Mouse (Mus musculus): ENCODE data around the gene Slc39a11. TPM values are rescaled to one million over a fixed set of nuclear protein-coding genes. Genes with fewer than 3 reads are reported as not detected.

Gene Slc39a11
- polyA plus RNA-seq, 1 experiment: 0.08 TPM

- Histone ChIP-seq H3K4me1 (ENCODE audit: control insufficient read depth) (no peaks in the 10 kb centered on the region; the same call in 1 of the 2 replicates), H3K27me3 (ENCODE audit: control insufficient read depth) (peaks cover 40% of the 10 kb centered on the region), H3K36me3 (ENCODE audit: control insufficient read depth) (no peaks in the 10 kb centered on the region), H3K9me3 (ENCODE audit: control insufficient read depth, low read length) (no peaks in the 10 kb centered on the region), H3K4me3 (replicated peaks) (no peak overlapping the region)
- TF ChIP-seq GATA1 (IDR thresholded peaks at IDR 0.05; ENCODE audit: low read length): no peak
- no peak for TF ChIP-seq TAL1 (IDR thresholded peaks at IDR 0.05; ENCODE audit: low read length)
Observed at GRCm38 (mm10) chr11:113617132-113617911, 32.6 kb downstream of the Slc39a11 start.

GRCm38 (mm10) chr11:113614476-113614875 is 35.4 kb downstream of the Slc39a11 start:
- H3K4me1 ChIP-seq (ENCODE audit: control insufficient read depth): no peaks in the 10 kb centered on the region; the same call in 1 of the 2 replicates
- no peak overlapping the region for H3K4me3 ChIP-seq (replicated peaks)
- peaks cover 19% of the 10 kb centered on the region for H3K27me3 ChIP-seq (ENCODE audit: control insufficient read depth)
- TF ChIP-seq TAL1 (IDR thresholded peaks at IDR 0.05; ENCODE audit: low read length) (no peak), GATA1 (IDR thresholded peaks at IDR 0.05; ENCODE audit: low read length) (no peak)
- no peaks in the 10 kb centered on the region for H3K9me3 ChIP-seq (ENCODE audit: control insufficient read depth, low read length)
- no peaks in the 10 kb centered on the region for H3K36me3 ChIP-seq (ENCODE audit: control insufficient read depth)

GRCm38 (mm10) chr11:113611664-113612611 is 37.9 kb downstream of the Slc39a11 start:
- Histone ChIP-seq H3K27me3 (ENCODE audit: control insufficient read depth) (no peaks in the 10 kb centered on the region), H3K4me3 (replicated peaks) (no peak overlapping the region), H3K9me3 (ENCODE audit: control insufficient read depth, low read length) (0 out of 2 replicates have a peak, but pooled peaks cover 4% of the 10 kb centered on the region), H3K4me1 (ENCODE audit: control insufficient read depth) (no peaks in the 10 kb centered on the region), H3K36me3 (ENCODE audit: control insufficient read depth) (no peaks in the 10 kb centered on the region)
- TF ChIP-seq GATA1 (IDR thresholded peaks at IDR 0.05; ENCODE audit: low read length) (no peak), TAL1 (IDR thresholded peaks at IDR 0.05; ENCODE audit: low read length) (no peak)

GRCm38 (mm10) chr11:113611112-113611646 is 38.7 kb downstream of the Slc39a11 start:
- TF ChIP-seq TAL1 (IDR thresholded peaks at IDR 0.05; ENCODE audit: low read length): no peak
- TF ChIP-seq GATA1 (IDR thresholded peaks at IDR 0.05; ENCODE audit: low read length): no peak
- no peaks in the 10 kb centered on the region for H3K27me3 ChIP-seq (ENCODE audit: control insufficient read depth)
- H3K4me3 ChIP-seq (replicated peaks): no peak overlapping the region
- H3K9me3 ChIP-seq (ENCODE audit: control insufficient read depth, low read length): peaks cover 6% of the 10 kb centered on the region; the same call in 1 of the 2 replicates
- no peaks in the 10 kb centered on the region for H3K36me3 ChIP-seq (ENCODE audit: control insufficient read depth)
- H3K4me1 ChIP-seq (ENCODE audit: control insufficient read depth): no peaks in the 10 kb centered on the region

GRCm38 (mm10) chr11:113610266-113610665 is 39.6 kb downstream of the Slc39a11 start:
- no peak overlapping the region for H3K4me3 ChIP-seq (replicated peaks)
- H3K4me1 ChIP-seq (ENCODE audit: control insufficient read depth): no peaks in the 10 kb centered on the region
- H3K36me3 ChIP-seq (ENCODE audit: control insufficient read depth): no peaks in the 10 kb centered on the region
- H3K9me3 ChIP-seq (ENCODE audit: control insufficient read depth, low read length): peaks cover 9% of the 10 kb centered on the region
- no peaks in the 10 kb centered on the region for H3K27me3 ChIP-seq (ENCODE audit: control insufficient read depth)
- TF ChIP-seq GATA1 (IDR thresholded peaks at IDR 0.05; ENCODE audit: low read length) (no peak), TAL1 (IDR thresholded peaks at IDR 0.05; ENCODE audit: low read length) (no peak)

GRCm38 (mm10) chr11:113609581-113609980 is 40.3 kb downstream of the Slc39a11 start:
- TF ChIP-seq TAL1 (IDR thresholded peaks at IDR 0.05; ENCODE audit: low read length) (no peak), GATA1 (IDR thresholded peaks at IDR 0.05; ENCODE audit: low read length) (no peak)
- Histone ChIP-seq H3K36me3 (ENCODE audit: control insufficient read depth) (no peaks in the 10 kb centered on the region), H3K9me3 (ENCODE audit: control insufficient read depth, low read length) (peaks cover 9% of the 10 kb centered on the region), H3K27me3 (ENCODE audit: control insufficient read depth) (no peaks in the 10 kb centered on the region), H3K4me3 (replicated peaks) (no peak overlapping the region), H3K4me1 (ENCODE audit: control insufficient read depth) (no peaks in the 10 kb centered on the region)

DNA sequence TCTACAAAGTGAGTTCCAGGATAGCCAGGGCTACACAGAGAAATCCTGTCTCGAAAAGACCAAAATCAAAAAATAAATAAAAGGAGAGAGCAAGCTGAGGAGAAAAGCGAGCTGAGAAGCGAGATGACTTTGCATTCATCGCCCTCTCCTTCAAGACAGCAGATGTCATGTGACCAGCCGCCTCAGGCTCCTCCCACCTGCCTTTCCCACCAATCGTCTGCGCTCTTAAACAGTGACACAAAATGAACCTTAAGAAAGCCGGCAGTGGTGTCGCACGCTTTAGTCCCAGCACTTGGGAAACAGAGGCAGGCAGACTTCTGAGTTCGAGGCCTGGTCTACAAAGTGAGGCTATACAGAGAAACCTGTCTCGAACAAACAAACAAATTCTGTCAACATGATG is 42.3 kb downstream of the Slc39a11 start:
- Histone ChIP-seq H3K27me3 (ENCODE audit: control insufficient read depth) (no peaks in the 10 kb centered on the region), H3K9me3 (ENCODE audit: control insufficient read depth, low read length) (peaks cover 12% of the 10 kb centered on the region), H3K36me3 (ENCODE audit: control insufficient read depth) (no peaks in the 10 kb centered on the region), H3K4me1 (ENCODE audit: control insufficient read depth) (no peaks in the 10 kb centered on the region), H3K4me3 (replicated peaks) (no peak overlapping the region)
- TF ChIP-seq GATA1 (IDR thresholded peaks at IDR 0.05; ENCODE audit: low read length) (no peak), TAL1 (IDR thresholded peaks at IDR 0.05; ENCODE audit: low read length) (no peak)

GRCm38 (mm10) chr11:113601616-113602343 is 48.1 kb downstream of the Slc39a11 start:
- Histone ChIP-seq H3K27me3 (ENCODE audit: control insufficient read depth) (no peaks in the 10 kb centered on the region), H3K4me3 (replicated peaks) (no peak overlapping the region), H3K9me3 (ENCODE audit: control insufficient read depth, low read length) (peaks cover 6% of the 10 kb centered on the region), H3K4me1 (ENCODE audit: control insufficient read depth) (no peaks in the 10 kb centered on the region), H3K36me3 (ENCODE audit: control insufficient read depth) (no peaks in the 10 kb centered on the region)
- TF ChIP-seq GATA1 (IDR thresholded peaks at IDR 0.05; ENCODE audit: low read length) (no peak), TAL1 (IDR thresholded peaks at IDR 0.05; ENCODE audit: low read length) (no peak)
